Mouse (Mus musculus) brain, adult 2 months (tissue): ENCODE measurements around the gene Bak1.
A peak's percentile ranks its signal among the peaks of the same experiment; 100 is the strongest.

Experiments
- DNase-seq: peaks from one replicate; pipeline ENCODE4 v3.0.0; 2011; ENCODE audit warnings: low read depth, low spot score

Bak1 gene

GRCm38 (mm10) chr17:27048445-27049239, 19.8 kb upstream of the Bak1 start:
- no peak for DNase-seq

GRCm38 (mm10) chr17:27047762-27048444, 19.1 kb upstream of the Bak1 start:
- DNase-seq, result no peak

GRCm38 (mm10) chr17:27045164-27045563, 16.4 kb upstream of the Bak1 start:
- DNase-seq, result no peak

- DNase-seq, result no peak
These were observed 14.0 kb upstream of the Bak1 start for GRCm38 (mm10) chr17:27042840-27043239.

GRCm38 (mm10) chr17:27041787-27042055, 12.9 kb upstream of the Bak1 start:
- DNase-seq, result no peak

GRCm38 (mm10) chr17:27041046-27041786, 12.4 kb upstream of the Bak1 start:
- peak; percentile 37 for DNase-seq

GRCm38 (mm10) chr17:27040304-27041045, 11.7 kb upstream of the Bak1 start:
- no peak for DNase-seq

GRCm38 (mm10) chr17:27039432-27040102, 10.8 kb upstream of the Bak1 start:
- no peak for DNase-seq

GRCm38 (mm10) chr17:27038335-27039050, 9.7 kb upstream of the Bak1 start:
- peak; percentile 39 for DNase-seq

GRCm38 (mm10) chr17:27036465-27036864, 7.7 kb upstream of the Bak1 start:
- DNase-seq, result no peak

GRCm38 (mm10) chr17:27032869-27033268, 4.1 kb upstream of the Bak1 start:
- peak; percentile 82 for DNase-seq

GRCm38 (mm10) chr17:27032328-27032727, 3.5 kb upstream of the Bak1 start:
- no peak for DNase-seq

- DNase-seq, result no peak
These were observed 2.1 kb upstream of the Bak1 start for GRCm38 (mm10) chr17:27030896-27031295.

GRCm38 (mm10) chr17:27029431-27029830, 622 bp upstream of the Bak1 start:
- DNase-seq, result no peak

- peak; percentile 95 for DNase-seq
These were observed 469 bp downstream of the Bak1 start for GRCm38 (mm10) chr17:27028284-27028795.

- DNase-seq, result peak; percentile 39
These were observed 1.1 kb downstream of the Bak1 start for GRCm38 (mm10) chr17:27027460-27028283.

- DNase-seq, result no peak
These were observed 2.9 kb downstream of the Bak1 start for GRCm38 (mm10) chr17:27025951-27026350.

- DNase-seq, result no peak
These were observed 3.4 kb downstream of the Bak1 start for GRCm38 (mm10) chr17:27025326-27025902.

- DNase-seq, result no peak
These were observed 5.5 kb downstream of the Bak1 start for GRCm38 (mm10) chr17:27023342-27023741.
